Mouse (Mus musculus) kidney, embryonic 15.5 days (tissue): ENCODE results near the gene Cnnm3. TPM values are rescaled to one million over a fixed set of nuclear protein-coding genes. Genes with fewer than 3 reads are reported as not detected.

Experiments
- ATAC-seq: fragments of 200-750 bp; cut with Nextera tagmentation; replicated peaks from 2 replicates; pipeline ENCODE4 v1.8.0; 2017; ENCODE audit warnings: moderate TSS enrichment; ENCODE audit not compliant: low FRiP score
- H3K27ac ChIP-seq: fragments of 300-500 bp; sonication (generic); 2 replicates; pipeline ENCODE4 v1.5.1; 2015; ENCODE audit warnings: mild to moderate bottlenecking, inconsistent platforms
- H3K27me3 ChIP-seq: fragments of 300-500 bp; sonication (generic); 2 replicates; pipeline ENCODE4 v1.6.1; 2015; ENCODE audit warnings: inconsistent platforms
- H3K36me3 ChIP-seq: fragments of 300-500 bp; sonication (generic); 2 replicates; pipeline ENCODE4 v1.6.1; 2015; ENCODE audit warnings: inconsistent platforms
- H3K4me1 ChIP-seq: fragments of 300-500 bp; sonication (generic); 2 replicates; pipeline ENCODE4 v1.6.1; 2015; ENCODE audit warnings: inconsistent platforms
- H3K4me2 ChIP-seq: fragments of 300-500 bp; sonication (generic); 2 replicates; pipeline ENCODE4 v1.6.1; 2015; ENCODE audit warnings: moderate library complexity, mild to moderate bottlenecking, inconsistent platforms
- H3K4me3 ChIP-seq: fragments of 300-500 bp; sonication (generic); replicated peaks from 2 replicates; pipeline ENCODE4 v1.5.1; 2015; ENCODE audit warnings: mild to moderate bottlenecking, inconsistent platforms
- H3K9ac ChIP-seq: fragments of 300-500 bp; sonication (generic); 2 replicates; pipeline ENCODE4 v1.6.1; 2015; ENCODE audit warnings: mild to moderate bottlenecking, inconsistent platforms
- H3K9me3 ChIP-seq: fragments of 300-500 bp; sonication (generic); replicated peaks from 2 replicates; pipeline ENCODE4 v1.6.1; 2016; ENCODE audit warnings: inconsistent platforms
- WGBS: fragments of 180-500 bp; shearing (Covaris S2); methylation state at CpG from one replicate; pipeline ENCODE4 v1.1.7; 2015; ENCODE audit warnings: mixed read lengths; 5-methylcytosine and 5-hydroxymethylcytosine counted together
- microRNA-seq: library from miRNA; unstranded; fragments of <30 nt; microRNA quantifications from one replicate; pipeline ENCODE4, GENCODE M21; 2016
- polyA plus RNA-seq: library from polyadenylated mRNA; unstranded; fragments of >200 nt; fragmentation: Nextera tagmentation; extraction: Ambion mirVana; gene quantifications from 2 replicates; pipeline ENCODE4 v1.2.1, GENCODE M21; 2015

The Cnnm3 gene
- polyA plus RNA-seq, 1 experiment from 2014 or later: 4.0 TPM

DNA sequence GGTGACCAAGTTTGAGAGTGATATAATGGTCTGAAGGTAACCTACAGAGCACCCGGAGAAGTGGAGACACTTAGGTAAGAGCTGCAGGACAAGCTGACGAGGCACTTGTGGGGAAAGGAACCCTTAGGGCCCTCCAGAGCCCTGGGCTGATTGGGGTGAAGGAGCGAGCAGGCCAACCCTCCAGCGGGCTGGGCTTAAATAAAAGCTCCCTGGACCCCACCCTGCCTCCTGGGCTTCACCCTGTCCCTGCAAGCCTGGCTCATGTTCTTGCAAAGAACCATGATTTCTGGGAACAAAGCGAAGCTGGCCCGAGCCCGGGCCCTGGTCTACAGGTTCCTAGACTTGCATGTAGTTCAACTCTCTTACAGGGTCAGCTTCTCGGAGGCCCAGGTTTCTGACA, 61.9 kb downstream of the Cnnm3 start:
- Histone ChIP-seq H3K4me3 (no peak overlapping the region), H3K4me2 (no peak overlapping the region), H3K36me3 (no peaks in the 10 kb centered on the region), H3K9ac (no peak overlapping the region), H3K9me3 (no peaks in the 10 kb centered on the region), H3K4me1 (peaks cover 93% of the 10 kb centered on the region), H3K27me3 (no peaks in the 10 kb centered on the region), H3K27ac (0 out of 2 replicates have a peak overlapping the region, but pooled peaks have one; percentile 14)
- ATAC-seq: no peak
- WGBS: 75% methylated on average over 8 of the region's 8 CpGs

DNA sequence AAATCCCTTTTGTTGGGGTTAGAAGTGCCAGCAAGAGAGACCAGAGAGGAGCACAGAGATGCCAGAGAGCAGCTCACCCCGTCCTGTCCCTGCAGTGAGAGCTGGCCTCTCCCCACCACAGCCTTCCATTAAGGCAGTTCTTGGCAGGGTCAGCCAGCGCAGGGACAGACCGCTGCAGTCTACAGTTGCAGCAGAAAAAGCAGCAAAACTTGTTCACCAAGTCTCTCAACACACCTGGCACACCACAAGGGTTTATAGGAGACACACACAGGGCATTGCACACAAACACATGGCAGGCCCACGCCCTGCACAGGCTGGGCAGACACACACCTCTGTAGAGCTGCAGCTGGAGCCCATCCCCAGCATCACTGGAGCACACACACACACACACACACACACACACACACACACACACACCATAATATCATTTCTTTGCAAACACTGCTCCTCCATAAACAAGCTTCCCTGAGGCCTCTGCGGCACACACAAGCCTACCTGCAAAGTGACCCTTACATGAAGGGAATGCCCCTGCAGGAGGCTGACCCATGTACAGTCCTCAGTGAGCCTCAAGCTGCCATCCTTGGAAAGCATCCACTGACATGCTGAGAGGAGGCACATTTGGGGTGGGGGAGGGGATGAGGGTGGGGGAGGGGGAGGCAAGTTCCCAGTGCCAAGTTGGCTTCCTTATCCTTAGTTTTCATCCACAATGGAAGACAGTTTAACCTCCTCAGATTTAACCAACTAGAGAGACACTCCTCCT, 62.7 kb downstream of the Cnnm3 start:
- Histone ChIP-seq H3K9ac (no peak overlapping the region), H3K36me3 (no peaks in the 10 kb centered on the region), H3K9me3 (no peaks in the 10 kb centered on the region), H3K27ac (0 out of 2 replicates have a peak overlapping the region, but pooled peaks have one; percentile 35), H3K27me3 (no peaks in the 10 kb centered on the region), H3K4me3 (no peak overlapping the region), H3K4me2 (no peak overlapping the region), H3K4me1 (peaks cover 91% of the 10 kb centered on the region)
- WGBS: 81% methylated on average over 5 of the region's 5 CpGs
- no peak for ATAC-seq

DNA sequence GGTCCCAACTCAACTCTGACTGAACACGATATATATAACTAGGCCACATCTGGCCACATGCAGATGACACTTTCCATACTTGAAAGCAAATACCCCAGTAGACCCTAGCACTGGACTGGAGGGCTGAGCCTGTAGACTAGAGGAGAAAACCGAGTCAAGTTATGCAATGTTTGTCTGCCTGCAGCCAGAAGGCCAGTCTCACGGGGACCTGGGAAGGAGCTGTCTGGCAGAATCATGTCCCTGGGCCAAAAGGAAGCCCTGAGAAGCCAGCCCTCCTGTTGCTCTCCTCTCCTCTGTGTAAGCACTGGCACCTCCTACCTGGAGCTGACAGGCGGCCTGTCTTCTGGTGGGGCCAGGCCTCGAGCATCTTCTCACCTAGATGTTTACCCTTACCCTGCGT, 63.7 kb downstream of the Cnnm3 start:
- Histone ChIP-seq H3K9ac (no peak overlapping the region), H3K4me1 (peaks cover 91% of the 10 kb centered on the region), H3K9me3 (no peaks in the 10 kb centered on the region), H3K4me3 (no peak overlapping the region), H3K4me2 (no peak overlapping the region), H3K27me3 (no peaks in the 10 kb centered on the region), H3K27ac (no peak overlapping the region), H3K36me3 (no peaks in the 10 kb centered on the region)
- 54% methylated on average over 6 of the region's 6 CpGs for WGBS
- no peak for ATAC-seq

DNA sequence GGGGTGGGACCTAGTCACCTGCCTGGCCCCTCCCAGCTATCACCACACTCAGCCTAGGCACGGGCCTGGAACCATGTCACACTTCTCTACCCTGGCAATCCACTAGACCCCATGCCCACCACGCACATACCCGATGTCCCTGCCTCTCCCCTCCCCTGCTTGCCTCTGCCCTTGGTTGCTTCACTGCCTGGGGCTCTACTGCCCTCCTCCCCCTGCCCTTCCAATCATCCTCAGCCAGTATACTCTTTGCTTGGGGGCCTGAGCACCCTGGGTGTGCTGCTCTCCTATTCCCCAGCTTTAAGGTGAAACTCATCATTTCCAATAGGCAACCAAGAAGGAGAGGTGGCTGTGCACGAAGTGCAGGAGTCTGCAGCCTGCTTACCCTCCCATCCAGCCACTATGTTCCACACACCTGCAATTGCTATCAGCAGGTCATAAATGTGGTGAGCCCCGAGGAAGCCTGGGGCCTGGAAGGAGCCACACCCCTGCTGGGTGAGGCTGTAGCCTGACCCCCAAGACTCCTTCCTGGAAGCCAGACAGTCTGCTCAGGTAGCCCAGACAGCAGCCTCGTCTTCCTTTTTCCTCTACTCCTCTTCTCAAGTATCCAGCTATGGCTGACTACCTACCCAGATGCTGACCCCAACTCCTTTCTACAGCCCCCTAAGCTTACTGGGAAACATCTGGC, 65.5 kb downstream of the Cnnm3 start:
- H3K4me3 ChIP-seq: no peak overlapping the region
- H3K4me1 ChIP-seq: peaks cover 92% of the 10 kb centered on the region
- no peak for ATAC-seq
- H3K36me3 ChIP-seq: no peaks in the 10 kb centered on the region
- no peak overlapping the region for H3K9ac ChIP-seq
- no peak overlapping the region for H3K27ac ChIP-seq
- no peaks in the 10 kb centered on the region for H3K27me3 ChIP-seq
- H3K4me2 ChIP-seq: no peak overlapping the region
- H3K9me3 ChIP-seq: no peaks in the 10 kb centered on the region
- WGBS: 49% methylated on average over 6 of the region's 6 CpGs

Small RNAs within 50 kb of the gene (microRNA-seq; reads per million reads assigned to microRNA genes)
- gene Gm47280: not detected

Other genes with a start within 250 kb of the Cnnm3 start
- gene Neurl3, start 237.2 kb upstream of the Cnnm3 start, polyA plus RNA-seq: 16.6 and 17.7 TPM in 2 replicates
- gene Arid5a, start 204.1 kb upstream of the Cnnm3 start, polyA plus RNA-seq: 6.7 and 7.3 TPM in 2 replicates
- 44.8 and 49.9 TPM in 2 replicates for gene Kansl3, start 142.7 kb upstream of the Cnnm3 start, polyA plus RNA-seq
- gene Fer1l5, start 139.6 kb upstream of the Cnnm3 start, polyA plus RNA-seq: 1.0 and 1.5 TPM in 2 replicates
- 55.7 and 57.7 TPM in 2 replicates for gene Lman2l, start 66.6 kb upstream of the Cnnm3 start, polyA plus RNA-seq
- gene Cnnm4, start 40.2 kb upstream of the Cnnm3 start, polyA plus RNA-seq: 12.3 and 12.4 TPM in 2 replicates
- gene Ankrd23, start 25.0 kb downstream of the Cnnm3 start, polyA plus RNA-seq: 21.8 and 22.1 TPM in 2 replicates
- 0.32 and 0.75 TPM in 2 replicates for gene Gm42417, start 27.6 kb downstream of the Cnnm3 start, polyA plus RNA-seq
- gene Ankrd39, start 35.6 kb downstream of the Cnnm3 start, polyA plus RNA-seq: 26.2 and 26.3 TPM in 2 replicates
- 19.3 and 23.3 TPM in 2 replicates for gene Sema4c, start 46.5 kb downstream of the Cnnm3 start, polyA plus RNA-seq
- gene Fam178b, start 171.3 kb downstream of the Cnnm3 start, polyA plus RNA-seq: 0.67 and 1.3 TPM in 2 replicates
- gene Cox5b, start 179.6 kb downstream of the Cnnm3 start, polyA plus RNA-seq: 702 and 727 TPM in 2 replicates
- not detected in 2 replicates for gene 4933424G06Rik, start 198.3 kb downstream of the Cnnm3 start, polyA plus RNA-seq
- gene Actr1b, start 202.6 kb downstream of the Cnnm3 start, polyA plus RNA-seq: 102 and 112 TPM in 2 replicates
- gene Zap70, start 249.9 kb downstream of the Cnnm3 start, polyA plus RNA-seq: 0.23 and 0.44 TPM in 2 replicates